Mouse (Mus musculus) gastrocnemius, postnatal 14 days (tissue): Measurements from ENCODE around the gene Plppr2. TPM values are rescaled to one million over a fixed set of nuclear protein-coding genes. Genes with fewer than 3 reads are reported as not detected.
A peak's percentile ranks its signal among the peaks of the same experiment; 100 is the strongest.

Experiments used
- DNase-seq: peaks from one replicate; pipeline ENCODE4 v3.0.0; 2021; ENCODE audit warnings: mixed read lengths
- intact Hi-C: fragments of 180-260 bp; cut with DNase I; formaldehyde crosslinking; loops from one replicate; pipeline ENCODE4 v1.15.1; 2025; ENCODE audit warnings: low total_unique reads
- long read RNA-seq, 2 experiments: library from polyadenylated mRNA; stranded (forward); transcript quantifications; one replicate each; pipeline ENCODE4 v2.0.0; 2021
- total RNA-seq, 2 experiments: library from RNA; stranded (reverse); gene quantifications; 2 replicates each; pipeline ENCODE4 v1.2.3; 2021

Gene Plppr2
- total RNA-seq: 1 to 10 TPM; 1.4 TPM
- long read RNA-seq, experiment 1, partial matches to known transcripts: 1 of 4 reads
- long read RNA-seq, experiment 1, other reads (novel, unspliced or antisense): 1 of 4 reads
- long read RNA-seq, experiment 2, partial matches to known transcripts: 0 of 2 reads
- long read RNA-seq, experiment 2, other reads (novel, unspliced or antisense): 1 of 2 reads

DNA sequence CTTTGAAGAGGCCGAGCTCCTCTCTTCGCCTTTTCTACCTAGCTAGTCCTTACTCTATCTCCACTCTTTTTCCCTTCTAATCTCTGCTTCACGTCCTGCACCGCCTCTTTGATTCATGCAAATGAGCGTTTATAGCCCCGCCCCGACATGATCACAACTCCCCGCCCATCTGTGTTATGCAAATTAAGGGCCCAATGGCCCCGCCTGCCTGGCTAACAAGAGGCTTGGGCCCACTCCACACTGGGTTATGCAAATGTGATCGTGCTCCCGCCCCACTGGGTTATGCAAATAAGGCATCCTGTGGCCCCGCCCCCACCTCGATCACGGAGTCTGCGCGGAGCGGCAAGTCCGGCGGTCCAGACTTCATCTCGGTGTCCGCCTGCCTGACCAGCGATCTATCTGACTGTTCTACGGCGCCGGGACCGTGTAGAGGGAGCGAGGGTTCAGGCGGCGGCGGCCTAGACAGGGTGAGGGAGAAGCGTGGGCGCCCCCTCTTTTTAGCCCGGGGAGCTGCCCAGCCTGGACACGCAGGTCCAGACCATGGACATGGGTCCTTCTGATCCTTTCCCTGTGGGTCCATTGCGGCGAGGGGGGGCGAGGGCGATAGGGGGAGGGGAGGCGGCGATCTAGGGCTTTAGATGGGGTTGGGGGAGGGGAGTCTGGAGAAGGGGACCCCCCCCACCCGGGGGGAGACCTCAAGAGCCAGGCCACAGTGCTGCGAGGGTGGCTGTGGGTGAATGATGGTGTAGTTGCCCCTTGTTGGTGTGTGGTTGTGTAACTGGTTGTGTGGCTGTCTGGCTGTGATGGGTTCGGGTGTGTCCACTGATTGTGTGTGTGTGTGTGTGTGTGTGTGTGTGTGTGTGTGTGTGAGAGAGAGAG is at the start of gene Plppr2:
Plppr2 (plus strand) TSS at position 342 of the 879 bp plus-strand sequence.
- intact Hi-C loops: no loop called here
- DNase-seq: peak; percentile 96

DNA sequence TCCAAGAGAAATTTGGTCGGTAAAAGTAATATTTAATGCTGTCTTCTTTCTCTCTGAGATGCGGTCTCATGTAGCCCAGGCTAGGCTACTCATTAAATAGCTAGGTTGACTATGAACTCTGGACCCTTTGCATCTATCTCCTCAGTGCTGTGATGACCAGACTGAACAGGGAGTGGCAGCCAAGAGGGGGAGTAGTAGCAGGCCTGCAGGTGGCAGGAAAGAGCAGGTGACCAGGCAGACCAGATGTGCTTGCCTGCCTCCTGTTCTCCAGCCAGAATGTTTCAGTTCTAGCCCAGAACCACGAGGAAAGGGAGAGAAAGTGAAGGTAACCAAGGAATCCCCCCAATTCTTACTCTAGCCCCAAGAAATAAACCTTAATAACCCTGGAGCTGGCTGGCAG is 47.6 kb upstream of the Plppr2 start:
- intact Hi-C loops: no loop called here
- DNase-seq: no peak

DNA sequence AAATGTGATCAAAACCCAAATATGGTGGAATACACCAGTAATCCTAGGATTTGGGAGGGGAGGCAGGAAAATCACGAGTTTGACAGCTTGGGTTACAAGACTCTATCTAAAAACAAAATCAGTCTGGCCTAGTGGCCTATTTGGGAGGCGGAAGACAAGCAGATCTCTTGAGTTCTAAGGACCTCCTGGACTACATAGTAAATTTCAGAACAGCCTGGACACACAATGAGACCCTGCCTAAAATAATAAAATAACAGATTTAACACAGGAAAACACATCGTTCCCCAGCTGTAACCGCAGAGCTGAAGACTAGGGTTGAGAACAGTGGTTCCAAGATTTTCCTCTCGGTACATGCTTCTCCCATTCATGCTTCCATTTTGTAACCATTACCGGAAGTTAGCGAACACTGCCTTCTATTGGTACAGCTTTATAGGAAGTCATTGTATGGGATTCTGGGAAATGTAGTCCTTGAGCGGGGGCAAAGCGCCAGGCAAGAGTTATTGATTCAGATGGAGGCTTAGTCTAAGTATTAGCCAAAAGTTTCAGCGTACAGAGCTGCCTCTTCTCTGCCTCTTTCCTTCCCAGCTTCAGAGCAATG is 35.5 kb upstream of the Plppr2 start:
- DNase-seq: peak; percentile 49
- intact Hi-C loops: no loop called here

DNA sequence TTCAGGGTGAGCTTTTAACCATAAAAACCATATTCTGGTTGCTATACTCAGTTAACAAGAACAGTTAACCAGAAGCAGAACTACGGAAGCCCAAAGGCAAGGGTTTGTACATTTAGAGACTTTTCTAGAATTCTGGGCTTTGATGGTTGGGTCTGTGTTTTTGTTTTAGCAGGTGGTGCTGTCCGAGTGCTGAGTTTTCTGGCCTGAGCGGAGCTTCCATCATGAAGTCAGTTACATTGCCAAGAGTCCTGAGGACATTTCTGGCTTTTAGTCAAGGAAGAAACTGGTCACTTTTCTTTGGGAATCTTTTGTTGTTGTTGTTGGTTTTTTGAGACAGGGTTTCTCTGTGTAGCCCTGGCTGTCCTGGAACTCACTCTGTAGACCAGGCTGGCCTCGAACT is 32.8 kb upstream of the Plppr2 start:
- DNase-seq: no peak
- intact Hi-C loops: no loop called here

DNA sequence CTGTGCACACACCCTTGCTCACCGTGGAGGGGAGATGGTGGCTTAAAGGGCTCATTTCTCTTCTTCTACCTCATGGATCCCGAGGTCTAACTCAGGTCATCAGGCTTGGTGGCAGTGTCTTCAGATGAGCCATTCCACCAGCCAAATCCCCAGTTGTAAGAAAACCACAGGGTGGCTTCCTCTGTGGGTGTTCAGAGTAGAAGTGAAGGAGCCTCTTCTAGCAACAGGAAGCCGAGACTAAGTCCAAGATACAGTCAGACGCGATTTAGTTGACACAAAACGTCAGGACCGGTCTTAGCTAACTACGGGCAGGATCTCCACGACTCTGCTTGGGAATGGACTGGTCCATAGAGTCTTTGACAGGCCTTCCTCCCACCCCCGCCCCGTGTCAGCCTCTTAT is 28.6 kb upstream of the Plppr2 start:
- no peak for DNase-seq
- intact Hi-C loops: no loop called here

DNA sequence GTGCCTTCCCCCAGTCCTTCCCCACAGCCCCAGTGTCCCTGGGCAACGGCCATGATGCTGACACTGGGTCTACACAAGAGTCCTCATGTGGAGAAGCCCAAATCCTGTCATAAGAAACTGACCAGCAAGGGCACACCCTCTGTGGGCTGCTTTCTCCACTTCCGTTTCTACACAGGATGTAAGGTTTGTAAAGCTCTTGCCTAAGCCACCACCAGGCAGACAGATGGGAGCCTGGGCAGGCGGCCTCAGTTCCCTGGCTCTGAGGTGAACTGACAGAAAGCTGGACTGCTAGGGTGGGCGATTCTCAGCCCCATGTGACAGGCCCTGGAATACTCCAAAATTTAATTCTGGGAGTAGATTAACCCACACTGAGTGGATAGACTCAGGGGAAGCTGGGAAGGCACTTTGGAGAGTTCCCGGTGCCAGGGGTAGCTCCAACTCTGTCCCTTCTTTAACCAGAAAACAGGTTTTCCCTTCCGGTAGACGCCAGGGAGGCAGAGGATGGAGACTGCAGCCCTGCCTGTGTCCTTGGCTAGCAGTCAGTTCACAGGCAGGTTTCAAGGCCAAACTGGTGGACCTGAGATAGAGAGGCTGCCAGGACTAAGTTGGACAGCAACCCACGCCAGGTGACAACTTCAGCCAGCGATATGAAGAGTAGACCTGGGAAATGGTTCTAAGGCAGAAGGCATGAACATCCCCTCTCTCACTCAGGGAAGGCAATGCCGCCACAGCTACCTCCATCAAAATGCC is 27.2 kb upstream of the Plppr2 start:
- intact Hi-C loops: no loop called here
- DNase-seq: no peak

DNA sequence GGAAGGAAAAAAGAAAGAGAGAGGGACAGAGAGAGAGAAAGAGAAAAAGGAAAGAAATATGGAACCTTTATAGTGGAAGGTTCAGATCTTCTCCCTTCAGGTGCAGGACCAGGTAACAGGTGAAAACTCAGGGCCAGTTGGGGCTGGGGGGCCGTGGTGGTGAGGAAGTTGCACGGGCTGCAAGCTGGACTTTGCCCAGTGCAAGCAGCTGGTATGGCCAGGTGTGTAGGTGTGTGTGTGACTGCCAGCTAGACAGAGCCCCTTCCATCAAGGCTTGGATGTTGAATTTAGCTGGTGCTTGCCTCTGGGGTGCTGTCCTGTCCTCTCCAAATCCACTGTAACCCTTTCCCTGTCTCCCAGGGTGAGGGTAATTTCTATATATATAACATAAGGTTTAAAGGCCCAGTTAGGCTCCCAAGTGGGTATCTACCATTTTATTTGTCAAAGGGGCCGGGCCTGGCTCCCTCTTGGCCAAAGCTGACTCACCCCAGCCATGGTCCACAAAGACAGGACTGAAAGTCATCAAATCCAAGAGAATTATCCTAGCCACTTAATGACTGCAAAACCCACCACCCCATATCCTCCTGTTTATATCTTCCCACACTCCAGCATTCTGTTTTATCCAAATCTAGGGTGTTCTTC is 19.9 kb upstream of the Plppr2 start:
- no peak for DNase-seq
- intact Hi-C loops: no loop called here

DNA sequence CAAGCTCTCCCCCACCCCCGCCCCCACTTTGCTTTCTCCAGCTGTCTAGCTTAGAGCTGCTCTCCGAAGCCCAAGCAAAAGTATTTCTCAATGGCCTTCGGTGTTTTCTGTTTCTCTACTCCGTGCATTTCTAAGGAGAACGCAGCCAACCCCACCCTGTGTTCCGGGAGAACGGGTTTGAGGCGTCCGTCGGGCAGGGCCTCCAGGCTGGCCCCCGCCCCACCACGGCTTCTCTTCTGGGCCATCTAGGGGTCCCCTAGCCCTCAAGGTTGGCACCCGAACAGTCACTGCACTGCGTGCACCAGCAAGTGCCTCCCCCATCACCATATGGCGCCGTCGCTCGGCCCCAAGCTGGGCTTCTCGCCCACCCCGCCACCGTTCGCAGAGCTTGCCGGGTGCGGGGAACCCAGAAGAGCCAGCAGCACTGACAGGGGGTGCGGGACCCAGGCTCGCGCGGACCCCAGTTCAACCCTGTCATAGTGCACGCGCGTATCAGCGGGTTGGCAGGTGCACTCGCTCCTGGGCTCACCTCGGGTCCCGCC is 19.3 kb upstream of the Plppr2 start:
- peak; percentile 33 for DNase-seq
- intact Hi-C loops: no loop called here

DNA sequence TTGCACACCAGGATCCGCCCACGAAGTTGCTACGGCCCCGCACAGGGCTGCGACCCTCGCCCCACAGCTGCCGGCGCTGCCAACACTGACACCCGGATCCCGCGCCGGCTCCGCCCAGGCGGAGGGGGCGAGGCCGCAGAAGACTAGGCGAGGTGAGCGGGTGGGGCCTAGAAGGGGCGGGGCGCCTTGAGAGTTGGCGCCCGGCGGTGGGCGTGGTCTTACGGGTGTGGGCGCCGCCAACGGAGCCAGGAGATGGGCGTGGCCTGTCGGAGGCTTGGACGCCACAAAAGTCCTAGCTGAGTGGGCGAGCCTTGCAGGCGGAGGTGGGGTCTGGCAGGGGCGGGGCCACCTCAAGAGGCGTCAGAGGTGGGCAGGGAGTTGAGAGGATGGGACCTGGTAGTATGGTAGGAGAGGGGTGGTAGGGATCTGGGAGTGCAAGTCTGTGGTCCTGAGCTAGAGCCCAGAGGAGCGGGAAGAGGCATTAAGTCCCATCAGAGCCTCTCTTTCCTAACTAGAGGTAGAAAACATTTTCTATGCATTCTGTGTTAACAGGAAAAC is 18.7 kb upstream of the Plppr2 start, which contains the start of gene Rab3d:
Rab3d (minus strand) TSS at position 158 of the 558 bp plus-strand sequence.
- intact Hi-C loops: no loop called here
- DNase-seq: peak; percentile 92

DNA sequence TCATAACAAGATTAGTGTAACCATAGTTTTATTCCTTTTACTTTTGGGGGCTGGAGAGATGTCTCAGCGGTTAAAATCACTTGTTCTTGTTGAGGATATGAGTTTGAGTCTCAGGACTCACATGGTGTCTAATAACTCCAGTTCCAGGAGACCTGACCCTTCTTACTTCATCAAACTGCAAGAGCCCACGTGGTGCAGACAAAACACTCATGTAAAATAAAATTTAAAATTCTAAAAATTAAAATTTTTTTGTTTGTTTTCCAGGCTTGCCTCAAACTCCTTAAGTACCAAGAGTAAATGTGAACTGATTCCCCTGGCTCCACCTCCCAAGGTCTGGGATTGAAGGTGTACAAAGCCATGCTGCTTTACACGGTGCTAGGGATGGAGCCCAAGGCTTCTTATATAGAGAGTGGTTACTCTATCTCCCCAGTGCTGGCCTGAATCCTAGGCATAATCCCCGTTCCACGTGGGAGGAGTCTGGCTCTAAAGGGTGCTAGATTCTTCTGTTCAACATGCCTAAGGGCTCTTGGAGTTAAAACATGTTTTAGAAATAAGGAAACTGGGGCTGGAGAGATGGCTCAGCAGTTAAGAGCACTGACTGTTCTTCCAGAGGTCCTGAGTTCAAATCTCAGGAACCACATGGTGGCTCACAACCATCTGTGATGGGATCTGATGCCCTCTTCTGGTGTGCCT is 18.0 kb upstream of the Plppr2 start:
- intact Hi-C loops: no loop called here
- no peak for DNase-seq

DNA sequence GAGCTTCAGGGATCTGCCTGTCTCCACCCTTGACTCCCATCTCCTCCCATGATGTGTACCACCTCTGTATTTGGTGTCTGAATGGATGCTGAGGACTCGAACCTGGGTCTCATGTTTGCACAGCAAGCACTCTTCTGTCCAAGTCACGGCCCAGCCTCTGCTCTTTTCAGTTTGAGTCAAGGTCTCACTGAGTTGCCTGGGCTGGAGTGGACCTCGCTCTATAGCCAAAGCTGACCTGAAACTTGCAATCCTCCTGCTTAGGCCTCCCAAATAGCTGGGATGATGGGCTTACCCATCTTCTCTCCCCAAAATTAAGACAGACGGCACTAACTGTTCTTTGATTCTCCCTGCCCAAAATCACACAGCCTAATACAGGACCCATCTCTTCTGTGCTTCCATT is 13.8 kb upstream of the Plppr2 start:
- no peak for DNase-seq

DNA sequence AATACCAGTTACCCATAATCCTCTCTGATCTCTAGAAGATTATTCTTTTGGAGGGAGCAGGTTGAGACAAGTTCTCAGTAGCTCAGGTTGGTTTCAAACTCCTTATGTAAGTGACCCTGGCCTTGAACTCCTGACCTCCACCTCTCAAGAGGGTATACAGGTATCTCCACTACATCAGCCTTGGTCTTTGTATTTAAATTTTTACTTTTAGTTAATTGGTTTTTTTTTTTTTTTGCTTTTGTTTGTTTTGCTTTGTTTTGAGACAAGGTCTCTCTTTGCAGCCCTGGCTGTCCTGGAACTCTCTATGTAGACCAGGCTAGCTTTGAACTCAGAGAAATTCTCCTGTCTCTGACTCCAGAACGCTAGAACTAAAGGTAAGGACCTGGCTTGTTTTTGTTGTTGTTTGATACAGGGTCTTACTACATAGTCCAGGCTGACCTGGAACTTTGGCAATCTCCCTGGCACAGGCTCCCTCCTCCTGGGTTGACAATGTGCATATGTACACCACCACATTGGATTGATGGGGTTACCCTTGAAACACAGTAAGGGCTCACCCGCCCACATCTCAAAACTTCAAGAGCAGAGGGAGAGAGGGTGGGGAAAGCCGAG is 13.2 kb upstream of the Plppr2 start:
- DNase-seq: no peak
- intact Hi-C loops: no loop called here

More for the DNA sequence above, 13.8 kb upstream of the Plppr2 start:
- intact Hi-C loops: no loop called here

DNA sequence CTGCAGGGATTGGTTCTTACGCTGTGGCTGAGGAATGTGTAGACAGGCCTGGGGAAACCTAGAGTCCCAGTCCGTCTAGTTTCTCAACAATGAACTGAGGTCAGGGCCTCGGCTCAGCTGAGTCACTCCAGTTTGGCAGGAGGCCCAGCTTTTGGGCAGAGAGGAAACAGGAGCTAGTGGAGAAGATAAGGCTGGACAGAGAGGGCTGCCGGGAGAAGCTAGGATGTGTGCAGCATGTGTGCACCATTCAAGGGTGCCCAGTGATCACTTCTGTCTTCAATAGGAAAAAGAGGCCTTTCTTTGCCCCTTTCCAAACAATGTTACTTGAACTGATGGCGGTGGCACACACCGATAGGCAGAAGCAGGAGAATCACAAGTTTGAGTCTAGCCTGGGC is 12.7 kb upstream of the Plppr2 start:
- DNase-seq: peak; percentile 89
- intact Hi-C loops: no loop called here

DNA sequence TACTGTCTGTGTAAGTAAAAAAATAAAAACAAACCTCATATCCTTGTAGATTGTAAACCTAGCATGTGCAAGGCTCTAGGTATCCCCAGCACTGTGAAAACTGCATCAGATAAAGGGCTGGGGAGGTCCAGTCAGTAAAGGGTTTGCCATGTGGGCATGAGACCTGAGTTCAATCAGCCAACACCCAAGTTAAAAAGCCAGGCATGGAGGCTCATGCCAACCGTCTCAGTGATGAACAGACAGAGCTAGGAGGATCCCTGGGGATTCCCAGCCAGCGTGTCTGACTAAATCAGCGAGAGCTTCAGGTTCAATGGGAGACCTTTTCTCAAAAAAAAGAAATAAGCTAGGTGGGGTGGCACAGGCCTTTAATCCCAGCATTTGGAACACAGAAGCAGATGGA is 11.8 kb upstream of the Plppr2 start:
- intact Hi-C loops: no loop called here
- no peak for DNase-seq

DNA sequence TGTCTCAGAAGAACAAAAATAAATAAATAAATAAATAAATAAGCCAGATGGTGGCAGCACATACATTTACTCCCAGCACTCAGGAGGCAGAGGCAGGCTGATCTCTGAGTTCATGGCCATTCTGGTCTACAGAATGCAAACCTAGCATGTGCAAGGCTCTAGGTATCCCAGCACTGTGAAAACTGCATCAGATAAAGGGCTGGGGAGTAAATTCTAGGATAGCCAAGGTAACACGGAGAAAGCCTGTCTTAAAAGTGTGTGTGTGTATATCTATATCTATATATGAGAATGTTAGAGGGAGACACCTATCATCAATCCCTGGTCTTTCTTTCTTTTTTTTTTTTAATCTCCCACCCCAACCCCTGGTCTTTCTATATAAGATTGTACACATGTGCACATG is 11.3 kb upstream of the Plppr2 start:
- no peak for DNase-seq
- intact Hi-C loops: no loop called here

DNA sequence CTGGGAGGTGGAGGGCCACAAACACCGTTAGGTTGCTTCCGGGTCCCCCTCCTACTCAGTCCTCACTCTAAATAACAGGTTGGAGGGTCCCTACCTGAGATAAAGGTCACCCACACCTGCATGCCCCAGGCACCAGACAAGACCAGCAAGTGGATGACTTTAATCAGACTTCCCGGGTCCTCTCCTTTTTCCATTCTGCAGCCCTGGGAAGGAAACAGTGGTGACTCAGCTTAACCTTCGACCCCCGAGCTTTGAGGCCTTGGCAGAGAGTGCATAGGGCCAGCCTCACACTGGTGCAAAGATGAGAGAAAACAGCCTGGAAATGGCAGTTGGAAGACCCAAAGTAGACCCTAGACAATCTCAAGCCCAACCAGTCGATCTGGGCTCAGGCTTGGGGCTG is 10.7 kb upstream of the Plppr2 start:
- intact Hi-C loops: no loop called here

DNA sequence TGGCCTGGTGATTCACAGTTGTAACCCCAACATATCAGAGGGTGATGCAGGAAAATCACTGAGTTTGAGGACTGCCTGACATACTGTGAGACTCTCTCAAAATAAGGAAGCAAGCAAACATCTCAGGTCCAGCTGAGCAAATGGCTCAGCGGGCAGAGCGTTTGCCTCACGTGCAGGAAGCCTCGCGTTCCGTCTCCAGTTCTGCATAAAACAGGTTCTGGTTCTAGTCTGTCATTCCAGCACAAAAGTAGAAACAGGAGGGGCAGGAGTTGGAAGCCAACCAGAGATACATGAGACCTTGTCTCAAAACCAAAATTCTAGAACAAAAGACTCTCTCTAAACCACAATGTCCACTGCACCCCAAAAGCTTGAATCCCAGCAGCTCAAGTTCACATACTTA is 10.0 kb upstream of the Plppr2 start:
- no peak for DNase-seq
- intact Hi-C loops: no loop called here

More for the DNA sequence above, 10.7 kb upstream of the Plppr2 start:
- DNase-seq: no peak

DNA sequence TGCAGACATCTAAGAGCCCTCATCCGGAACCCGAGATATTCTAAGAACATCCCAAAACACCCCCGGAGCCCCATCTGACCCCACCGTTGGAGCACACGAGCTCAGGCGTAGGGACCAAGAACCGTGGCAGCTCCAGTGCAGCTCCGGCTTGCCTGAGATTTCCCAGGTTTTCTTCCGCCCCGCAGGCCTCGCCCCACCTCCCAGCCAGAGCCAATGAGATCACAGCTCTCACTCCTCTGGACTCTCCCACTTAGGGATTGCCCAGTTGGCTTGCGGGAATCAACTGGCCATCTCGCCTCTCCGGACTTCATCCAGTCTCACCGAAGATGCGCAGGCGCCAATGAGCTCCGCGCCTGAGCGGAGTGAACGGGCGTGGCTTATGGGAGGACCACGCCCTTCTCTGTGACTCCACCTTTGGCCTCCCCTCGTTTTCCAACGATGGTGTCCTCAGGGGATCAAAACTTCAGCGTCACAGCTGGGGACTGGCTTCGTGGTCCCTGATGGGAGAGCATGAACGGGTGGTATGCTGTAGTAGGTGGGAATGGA is 9.6 kb upstream of the Plppr2 start, which contains the start of the genes Ccdc159 and Tmem205:
Ccdc159 (plus strand) TSS at position 264 of the 546 bp plus-strand sequence.
Tmem205 (minus strand) TSS at position 349 of the 546 bp plus-strand sequence.
- DNase-seq: peak; percentile 93
- intact Hi-C loops: no loop called here
